Mouse (Mus musculus): ENCODE results near the gene Pcp2.
"Not testable (repeated sequence)": the region's sequence is repeated elsewhere in the genome, so short reads cannot be mapped to it uniquely, and the experiment has no call there.

Pcp2 gene

GRCm38 (mm10) chr8:3621199-3621970 lies 4.0 kb downstream of the Pcp2 start, which contains the start of the genes Xab2 and Pet100:
Xab2 (minus strand) TSS chr8:3621316.
Pet100 (plus strand) TSS chr8:3621548.
- peak; percentile 97 for DNase-seq (ENCODE audit: low spot score)

GRCm38 (mm10) chr8:3609816-3610150 lies 15.6 kb downstream of the Pcp2 start:
- no peak for DNase-seq (ENCODE audit: low spot score)

DNA sequence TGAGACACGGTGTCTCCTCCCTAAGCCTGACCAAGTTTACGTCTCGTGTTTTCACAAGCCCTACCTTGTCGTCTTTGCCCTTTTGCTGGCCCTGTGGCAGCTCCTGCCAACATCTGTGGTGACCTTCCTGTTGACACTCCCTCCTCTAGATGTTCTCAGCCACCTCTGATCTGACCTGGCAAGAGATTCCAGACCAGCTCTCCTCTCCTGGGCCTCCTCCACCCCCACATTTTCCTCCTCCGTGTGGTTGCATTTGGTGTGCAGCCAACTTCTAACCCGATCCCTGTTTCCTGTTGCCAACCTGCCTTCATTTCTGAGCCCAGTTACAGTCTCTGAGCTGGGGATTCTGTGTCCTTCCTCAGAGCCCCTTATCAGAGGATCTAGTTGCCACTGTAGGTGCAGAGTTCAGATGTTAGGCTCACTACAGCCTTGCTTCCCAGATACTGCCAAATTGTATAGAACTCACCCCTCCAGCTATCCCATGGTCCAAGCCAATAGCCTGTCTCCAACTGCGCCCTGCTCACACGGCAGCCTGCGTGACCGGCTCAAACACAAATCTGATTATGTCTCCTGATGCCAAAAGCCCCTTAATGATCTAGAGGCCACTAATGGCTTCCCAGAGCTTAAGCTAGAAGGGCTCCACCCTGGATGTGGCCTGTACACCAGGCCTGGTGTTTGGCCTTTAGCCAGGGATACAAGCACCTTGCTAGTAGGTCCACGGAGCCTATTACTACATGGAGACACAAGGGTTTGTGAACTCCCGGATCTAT lies 16.1 kb downstream of the Pcp2 start:
- peak; percentile 51 for DNase-seq (ENCODE audit: low spot score)

DNA sequence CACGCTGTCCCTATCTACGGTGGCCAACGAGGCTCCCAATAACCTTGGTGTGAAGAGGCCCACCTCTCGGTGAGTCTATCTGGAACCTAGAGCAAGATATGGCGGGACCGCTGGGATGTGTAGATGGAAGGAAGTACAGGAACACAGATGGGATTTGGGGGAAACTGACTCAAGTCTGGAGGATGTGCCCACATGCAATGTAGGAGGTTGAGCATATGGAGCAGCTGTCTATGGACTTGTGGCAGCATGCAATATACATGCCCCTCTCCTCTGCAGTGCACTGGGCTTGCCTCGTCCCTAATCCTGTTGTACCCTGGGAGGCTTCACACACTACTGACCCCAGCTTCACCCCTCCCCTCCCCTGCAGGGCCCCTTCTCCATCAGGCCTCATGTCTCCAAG lies 17.5 kb downstream of the Pcp2 start:
- no peak for DNase-seq (ENCODE audit: low spot score)

GRCm38 (mm10) chr8:3606593-3606992 lies 18.8 kb downstream of the Pcp2 start:
- peak; percentile 47 for DNase-seq (ENCODE audit: low spot score)

DNA sequence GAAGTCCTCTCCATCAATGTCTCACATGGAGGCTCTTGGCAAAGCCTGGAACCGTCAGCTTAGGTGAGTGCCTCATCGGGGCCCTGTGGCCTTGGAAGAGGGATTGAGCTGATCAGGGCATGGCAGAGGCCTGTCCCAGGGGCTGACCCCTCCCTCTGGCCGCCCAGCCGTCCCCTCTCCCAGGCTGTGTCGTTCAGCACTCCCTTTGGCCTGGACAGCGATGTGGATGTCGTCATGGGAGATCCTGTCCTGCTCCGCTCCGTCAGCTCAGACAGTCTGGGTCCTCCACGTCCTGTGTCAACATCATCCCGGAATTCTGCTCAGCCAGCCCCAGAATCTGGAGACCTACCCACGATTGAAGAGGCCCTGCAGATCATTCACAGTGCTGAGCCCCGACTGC lies 21.9 kb downstream of the Pcp2 start:
- no peak for DNase-seq (ENCODE audit: low spot score)

- DNase-seq (ENCODE audit: low spot score) = peak; percentile 39
Measured at GRCm38 (mm10) chr8:3600401-3600800, 24.9 kb downstream of the Pcp2 start.

GRCm38 (mm10) chr8:3599219-3599618 lies 26.1 kb downstream of the Pcp2 start:
- DNase-seq (ENCODE audit: low spot score) = no peak

- no peak for DNase-seq (ENCODE audit: low spot score)
Measured at GRCm38 (mm10) chr8:3598054-3598453, 27.3 kb downstream of the Pcp2 start.

DNA sequence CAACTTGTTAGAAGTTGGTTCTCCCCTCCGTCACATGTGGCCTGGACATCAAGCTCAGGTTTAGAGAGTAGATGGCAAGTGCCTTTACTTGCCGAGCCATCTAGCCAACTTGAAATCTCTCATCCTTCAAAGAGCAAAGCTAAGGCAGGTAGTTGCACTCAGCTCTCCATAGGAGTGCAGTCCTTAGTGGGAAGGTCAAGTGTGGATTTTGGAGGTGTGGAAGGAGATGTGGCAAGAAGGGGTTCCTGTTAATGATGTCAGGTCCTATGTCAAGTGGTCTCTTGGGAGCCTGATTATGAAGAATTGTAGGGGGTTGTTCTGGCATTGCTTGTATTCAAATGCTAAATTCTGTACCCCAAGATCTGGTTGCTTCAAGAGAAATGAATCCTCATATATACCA lies 30.9 kb downstream of the Pcp2 start:
- no peak for DNase-seq (ENCODE audit: low spot score)

- DNase-seq (ENCODE audit: low spot score) = peak; percentile 59
Measured at GRCm38 (mm10) chr8:3593470-3593869, 31.9 kb downstream of the Pcp2 start.

GRCm38 (mm10) chr8:3588258-3588633 lies 37.1 kb downstream of the Pcp2 start:
- DNase-seq (ENCODE audit: low spot score) = no peak

GRCm38 (mm10) chr8:3587391-3588257 lies 37.7 kb downstream of the Pcp2 start:
- peak; percentile 67 for DNase-seq (ENCODE audit: low spot score)

DNA sequence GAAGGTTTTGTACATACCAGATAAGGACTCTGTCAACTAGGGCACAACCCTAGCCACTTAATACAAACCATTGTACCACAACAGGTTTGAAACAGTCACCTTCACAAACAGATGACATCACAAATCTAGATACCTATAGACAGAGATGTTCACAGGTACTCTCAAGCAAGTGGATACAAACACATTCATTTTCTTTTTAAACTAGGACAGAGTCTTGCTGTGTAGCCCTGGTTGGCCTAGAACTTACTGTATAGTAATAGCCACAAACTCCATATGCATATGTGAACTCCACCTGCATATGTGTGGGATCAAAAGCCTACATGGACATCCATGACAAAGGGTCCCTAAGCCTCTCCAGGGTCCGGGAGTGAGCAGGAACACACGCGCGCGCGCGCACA lies 38.4 kb downstream of the Pcp2 start, which contains the start of gene Camsap3:
Gene Camsap3, plus strand, starts transcription at position 301 of the 398 bp plus-strand sequence.
- DNase-seq (ENCODE audit: low spot score) = no peak

GRCm38 (mm10) chr8:3586452-3586851 lies 38.9 kb downstream of the Pcp2 start:
- no peak for DNase-seq (ENCODE audit: low spot score)

DNA sequence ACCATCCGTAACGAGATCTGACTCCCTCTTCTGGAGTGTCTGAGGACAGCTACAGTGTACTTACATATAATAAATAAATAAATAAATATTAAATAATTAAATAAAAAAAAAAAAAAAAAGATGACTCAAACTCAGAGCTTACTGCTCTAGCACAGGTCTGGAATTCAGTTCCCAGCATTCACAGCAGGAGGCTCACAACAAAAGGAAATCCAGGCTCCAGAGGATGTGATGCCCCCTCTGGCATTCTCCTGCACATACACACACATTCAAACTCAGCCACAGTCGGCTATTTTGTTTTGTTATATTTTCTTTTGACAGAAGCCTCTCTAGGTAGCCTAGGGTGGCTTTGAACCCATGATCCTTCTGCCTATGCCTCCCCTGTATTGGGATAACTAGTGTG lies 43.4 kb downstream of the Pcp2 start:
- not testable (repeated sequence) for DNase-seq (ENCODE audit: low spot score)

- no peak for DNase-seq (ENCODE audit: low spot score)
Measured at GRCm38 (mm10) chr8:3579390-3580364, 45.7 kb downstream of the Pcp2 start.

DNA sequence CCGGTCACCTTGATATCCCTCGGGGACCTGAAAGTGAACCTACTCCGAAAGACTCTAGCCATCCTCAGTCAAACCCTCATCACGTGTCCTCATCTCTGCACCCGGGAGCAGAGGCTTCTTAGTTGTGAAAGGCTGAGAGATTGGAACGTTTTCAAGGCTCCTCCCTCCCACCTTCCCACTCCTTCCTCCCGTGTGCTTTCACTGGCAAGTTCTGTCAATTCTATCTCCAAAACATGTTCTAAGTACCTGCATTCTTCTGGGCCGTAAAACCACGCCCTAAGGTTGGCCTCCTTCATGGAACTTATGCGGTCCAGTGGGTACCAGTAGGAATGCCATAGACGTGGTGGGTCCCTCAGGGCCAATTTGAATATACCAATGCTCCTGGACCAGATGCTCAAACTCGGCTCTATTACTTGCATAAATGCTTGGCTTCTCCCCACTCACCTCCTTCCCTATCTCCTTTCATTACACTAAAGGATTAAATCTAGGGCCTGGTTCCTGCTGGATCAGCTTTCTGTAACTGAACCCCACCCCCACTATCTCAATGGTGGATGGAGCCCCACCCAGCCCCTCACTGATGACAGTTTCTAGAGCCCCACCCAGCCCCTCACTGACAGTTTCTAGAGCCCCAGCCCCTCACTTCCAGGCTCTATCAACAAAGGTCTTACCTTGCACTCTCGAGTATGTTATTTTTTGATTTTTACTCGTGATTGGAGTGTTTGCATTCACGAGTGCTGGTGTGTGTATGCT lies 49.0 kb downstream of the Pcp2 start:
- no peak for DNase-seq (ENCODE audit: low spot score)

DNA sequence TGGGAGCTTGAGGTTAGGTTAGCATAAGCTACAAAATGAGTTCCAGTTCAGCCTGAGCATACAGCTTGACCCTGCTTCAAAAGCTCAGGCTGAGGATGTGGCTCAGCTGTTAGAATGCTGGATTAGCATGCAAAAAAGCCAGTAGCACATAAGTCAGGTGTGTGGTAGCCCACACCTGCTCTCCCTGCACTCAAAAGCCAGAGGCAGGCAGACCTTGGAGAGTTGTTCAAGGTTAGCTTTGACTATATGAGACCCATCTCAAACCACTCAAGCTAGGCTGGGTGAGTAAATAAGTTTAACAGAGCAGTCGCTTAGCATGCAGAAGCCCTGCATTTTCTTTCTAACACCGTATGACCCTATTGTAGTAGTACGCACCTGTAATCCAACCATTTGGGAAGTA lies 50.8 kb downstream of the Pcp2 start:
- DNase-seq (ENCODE audit: low spot score) = no peak
